Mouse (Mus musculus): ENCODE results near the gene Acss1. TPM values are rescaled to one million over a fixed set of nuclear protein-coding genes. Genes with fewer than 3 reads are reported as not detected.
A peak's percentile ranks its signal among the peaks of the same experiment; 100 is the strongest.

Acss1 gene
- total RNA-seq, 2 experiments from 2014 or later: 26.4 to 26.8 TPM

- peak; percentile 73 to 81 for DNase-seq (ENCODE audit: low spot score in 2 of 2)
- peak overlapping the region; percentile 88 for H3K27ac ChIP-seq
- TF ChIP-seq CTCF (conservative IDR thresholded peaks at IDR 0.05): peak; percentile 95
- peak overlapping the region; percentile 72 for H3K4me3 ChIP-seq
These were observed 59.3 kb downstream of the Acss1 start for GRCm38 (mm10) chr2:150608872-150609560.

GRCm38 (mm10) chr2:150608087-150608799 lies 60.1 kb downstream of the Acss1 start, which contains the start of gene Apmap:
TSS of gene Apmap (minus strand) at chr2:150608567.
- TF ChIP-seq CTCF (conservative IDR thresholded peaks at IDR 0.05): peak; percentile 52
- peak within 1 kb of the TSS; percentile 72 for H3K4me3 ChIP-seq
- DNase-seq (ENCODE audit: low spot score in 2 of 2): peak; percentile 97 to 99
- H3K27ac ChIP-seq: peak within 1 kb of the TSS; percentile 88

- Histone ChIP-seq H3K27ac (no peak overlapping the region), H3K4me3 (peak overlapping the region; percentile 72)
- TF ChIP-seq CTCF (conservative IDR thresholded peaks at IDR 0.05): no peak
- no peak for DNase-seq (ENCODE audit: low spot score in 2 of 2)
These were observed 61.2 kb downstream of the Acss1 start for GRCm38 (mm10) chr2:150607086-150607485.

DNA sequence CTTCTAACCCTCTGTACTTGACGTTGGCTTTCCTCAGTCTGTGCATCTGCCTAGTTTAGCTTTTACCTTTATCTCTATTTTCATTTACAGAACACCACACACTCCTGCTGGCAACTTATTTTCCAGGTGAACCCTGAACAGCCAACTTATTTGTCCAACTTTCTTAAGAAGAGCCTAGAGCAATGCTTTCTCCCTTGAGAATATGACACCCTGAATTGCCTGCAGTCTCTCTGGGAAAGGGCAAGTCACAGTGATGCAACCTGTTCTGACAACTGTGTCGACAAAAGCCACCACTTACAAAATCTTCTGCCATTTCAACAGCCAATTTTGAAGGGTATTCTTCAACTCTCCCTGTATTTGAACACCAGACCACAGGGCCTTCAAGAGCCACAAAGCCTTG lies 63.5 kb downstream of the Acss1 start:
- DNase-seq (ENCODE audit: low spot score in 2 of 2): no peak
- no peak for TF ChIP-seq CTCF (conservative IDR thresholded peaks at IDR 0.05)
- Histone ChIP-seq H3K27ac (no peak overlapping the region), H3K4me3 (no peak overlapping the region)

DNA sequence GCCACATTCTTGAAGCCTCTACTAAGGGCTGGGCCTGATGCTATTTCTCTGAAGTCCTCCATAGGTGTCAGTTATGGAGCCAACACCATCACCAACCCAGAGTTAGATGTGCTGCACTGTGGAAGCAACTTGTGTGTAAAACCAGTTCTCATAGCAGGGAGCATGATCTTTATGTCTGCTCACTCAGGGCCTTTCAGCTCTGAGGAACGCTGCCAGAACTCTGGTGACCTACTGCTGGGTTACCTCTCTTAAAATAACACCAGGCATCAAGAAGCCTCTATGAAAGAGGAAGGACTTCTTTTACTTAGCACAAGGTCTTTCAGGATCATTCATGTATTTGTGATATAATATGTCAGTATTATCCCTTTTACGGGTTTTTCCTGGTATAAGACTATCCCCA lies 66.1 kb downstream of the Acss1 start:
- TF ChIP-seq CTCF (conservative IDR thresholded peaks at IDR 0.05): no peak
- Histone ChIP-seq H3K27ac (no peak overlapping the region), H3K4me3 (no peak overlapping the region)
- no peak for DNase-seq (ENCODE audit: low spot score in 2 of 2)

DNA sequence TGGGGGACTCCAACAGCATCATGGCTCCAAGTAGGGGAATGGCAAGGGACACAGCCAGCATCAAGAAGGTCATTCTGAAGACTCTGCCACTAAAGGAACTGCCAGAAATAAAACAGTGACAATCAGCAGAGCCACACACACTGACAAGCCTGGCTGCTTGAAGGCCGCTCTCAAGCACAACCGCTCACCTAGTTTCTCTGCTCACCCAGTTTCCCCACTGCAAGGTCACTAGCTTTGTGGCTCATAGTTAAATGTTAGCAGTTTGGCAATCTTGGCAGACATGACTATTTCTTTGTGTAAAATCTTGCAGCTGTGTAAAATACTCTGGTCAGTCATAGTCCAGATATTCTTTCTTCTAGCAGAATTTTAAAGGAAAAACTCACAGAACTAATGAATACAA lies 68.0 kb downstream of the Acss1 start:
- no peak for TF ChIP-seq CTCF (conservative IDR thresholded peaks at IDR 0.05)
- no peak overlapping the region for H3K27ac ChIP-seq
- DNase-seq (ENCODE audit: low spot score in 2 of 2): no peak

DNA sequence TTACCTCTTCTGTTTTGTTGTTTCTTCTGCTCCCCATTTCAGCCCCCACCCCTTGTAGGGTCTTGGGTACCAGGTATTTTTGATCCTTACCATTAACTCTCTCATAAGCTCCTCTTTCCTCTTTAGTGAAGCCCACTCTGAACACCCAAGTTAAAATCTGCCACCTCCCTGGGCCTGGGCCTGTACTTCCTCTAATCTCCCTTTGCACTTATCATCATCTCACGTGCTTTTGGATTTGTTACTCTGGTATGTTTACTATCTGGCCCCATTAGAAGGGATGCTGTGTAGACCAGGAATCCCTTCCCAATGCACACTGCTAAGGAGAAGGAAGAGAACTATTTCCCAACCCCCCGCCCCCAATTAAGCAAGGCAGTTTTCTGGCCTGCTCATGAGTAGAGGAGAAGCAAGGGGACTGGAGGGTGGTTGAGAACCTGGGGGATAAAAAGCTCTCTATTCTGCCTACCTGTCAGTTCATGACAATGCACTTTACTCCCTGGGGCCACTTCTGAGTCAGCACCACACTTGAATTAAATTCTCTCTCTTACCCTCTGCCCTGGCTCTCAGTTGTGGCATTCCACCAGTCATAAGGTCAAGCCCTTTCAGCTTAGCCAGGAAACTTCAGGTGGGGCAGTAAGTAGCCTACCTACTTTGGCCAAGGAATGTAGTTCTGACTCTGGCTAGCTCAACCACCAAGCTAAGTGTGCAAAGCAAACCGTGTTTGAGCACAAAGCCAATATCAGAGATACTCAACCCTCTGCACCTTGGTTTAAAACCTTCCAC lies 72.7 kb downstream of the Acss1 start:
- DNase-seq (ENCODE audit: low spot score in 2 of 2): no peak
- H3K4me3 ChIP-seq: no peak overlapping the region
- no peak overlapping the region for H3K27ac ChIP-seq
- no peak for TF ChIP-seq CTCF (conservative IDR thresholded peaks at IDR 0.05)

More for the DNA sequence above, 68.0 kb downstream of the Acss1 start:
- H3K4me3 ChIP-seq: no peak overlapping the region

GRCm38 (mm10) chr2:150589076-150589475 lies 79.2 kb downstream of the Acss1 start:
- no peak overlapping the region for H3K27ac ChIP-seq
- no peak for DNase-seq (ENCODE audit: low spot score in 2 of 2)
- no peak overlapping the region for H3K4me3 ChIP-seq
- no peak for TF ChIP-seq CTCF (conservative IDR thresholded peaks at IDR 0.05)

DNA sequence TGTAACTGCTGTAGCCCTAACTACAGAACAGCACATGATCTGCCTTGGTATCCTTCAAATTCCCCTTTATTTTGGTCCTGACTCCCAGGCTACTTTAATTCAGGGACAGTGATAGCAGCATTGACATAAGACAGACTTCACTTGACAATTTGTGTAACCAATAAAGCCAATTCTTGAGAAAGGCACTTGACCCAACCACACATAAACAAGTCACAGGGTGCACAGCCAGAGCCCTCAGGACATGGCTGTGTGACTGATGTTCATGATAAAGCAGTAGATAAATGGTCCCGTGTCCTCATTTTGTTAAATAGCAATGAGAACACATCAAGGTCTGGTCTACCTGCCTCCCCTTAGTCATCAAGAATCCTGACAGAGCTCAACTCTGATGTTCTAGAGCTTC lies 88.7 kb downstream of the Acss1 start:
- Histone ChIP-seq H3K27ac (no peak overlapping the region), H3K4me3 (no peak overlapping the region)
- no peak for TF ChIP-seq CTCF (conservative IDR thresholded peaks at IDR 0.05)
- DNase-seq (ENCODE audit: low spot score in 2 of 2): no peak

GRCm38 (mm10) chr2:150578603-150579002 lies 89.7 kb downstream of the Acss1 start:
- no peak overlapping the region for H3K27ac ChIP-seq
- no peak overlapping the region for H3K4me3 ChIP-seq
- no peak for DNase-seq (ENCODE audit: low spot score in 2 of 2)
- TF ChIP-seq CTCF (conservative IDR thresholded peaks at IDR 0.05): no peak

DNA sequence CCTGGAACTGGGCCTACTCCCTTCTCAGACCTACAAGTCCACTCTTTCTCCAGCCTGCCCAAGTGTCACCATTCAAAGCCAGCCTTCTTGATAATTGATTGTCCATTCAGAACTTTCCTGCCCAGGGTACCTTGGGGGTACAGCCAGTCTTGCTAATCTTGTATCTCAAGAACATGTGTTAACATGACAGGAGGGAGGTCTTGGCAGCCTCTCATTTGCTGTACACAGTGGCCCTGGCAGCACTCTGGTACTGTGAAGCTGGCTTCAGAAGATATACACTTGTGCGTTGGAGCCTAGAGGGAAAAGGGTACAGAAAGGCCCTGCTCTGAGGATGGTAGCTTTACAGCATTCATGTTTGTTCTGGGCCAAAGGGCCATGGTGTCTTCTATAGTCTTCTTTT lies 92.0 kb downstream of the Acss1 start:
- no peak for DNase-seq (ENCODE audit: low spot score in 2 of 2)
- TF ChIP-seq CTCF (conservative IDR thresholded peaks at IDR 0.05): no peak
- Histone ChIP-seq H3K27ac (no peak overlapping the region), H3K4me3 (no peak overlapping the region)

GRCm38 (mm10) chr2:150572463-150572862 lies 95.8 kb downstream of the Acss1 start:
- no peak overlapping the region for H3K4me3 ChIP-seq
- no peak for TF ChIP-seq CTCF (conservative IDR thresholded peaks at IDR 0.05)
- no peak for DNase-seq (ENCODE audit: low spot score in 2 of 2)
- no peak overlapping the region for H3K27ac ChIP-seq

DNA sequence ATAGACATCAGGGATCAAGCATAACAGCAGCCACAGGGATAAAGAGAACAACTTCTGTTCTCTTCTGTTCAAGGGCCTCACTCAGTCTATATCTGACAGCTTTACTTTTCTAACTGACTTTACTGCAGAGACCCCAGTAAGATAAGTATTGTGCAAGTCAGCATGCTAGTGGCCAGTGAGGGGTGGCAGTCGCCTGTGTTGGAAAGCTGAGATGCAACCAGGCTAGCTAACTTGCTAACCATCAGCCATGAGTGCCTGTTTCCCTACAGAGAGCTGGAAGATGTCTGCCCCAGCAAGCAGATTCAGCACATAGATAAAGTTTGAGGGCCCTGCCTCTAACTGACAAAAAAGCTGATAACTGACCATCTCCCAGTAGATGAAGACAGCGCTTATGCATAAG lies 97.5 kb downstream of the Acss1 start:
- no peak for TF ChIP-seq CTCF (conservative IDR thresholded peaks at IDR 0.05)
- H3K27ac ChIP-seq: no peak overlapping the region
- no peak overlapping the region for H3K4me3 ChIP-seq
- DNase-seq (ENCODE audit: low spot score in 2 of 2): no peak

All from layer of hippocampus, adult 2 months (tissue).